14 mouse cellular contexts compared by ENCODE assay signal in the genomic region with DNA sequence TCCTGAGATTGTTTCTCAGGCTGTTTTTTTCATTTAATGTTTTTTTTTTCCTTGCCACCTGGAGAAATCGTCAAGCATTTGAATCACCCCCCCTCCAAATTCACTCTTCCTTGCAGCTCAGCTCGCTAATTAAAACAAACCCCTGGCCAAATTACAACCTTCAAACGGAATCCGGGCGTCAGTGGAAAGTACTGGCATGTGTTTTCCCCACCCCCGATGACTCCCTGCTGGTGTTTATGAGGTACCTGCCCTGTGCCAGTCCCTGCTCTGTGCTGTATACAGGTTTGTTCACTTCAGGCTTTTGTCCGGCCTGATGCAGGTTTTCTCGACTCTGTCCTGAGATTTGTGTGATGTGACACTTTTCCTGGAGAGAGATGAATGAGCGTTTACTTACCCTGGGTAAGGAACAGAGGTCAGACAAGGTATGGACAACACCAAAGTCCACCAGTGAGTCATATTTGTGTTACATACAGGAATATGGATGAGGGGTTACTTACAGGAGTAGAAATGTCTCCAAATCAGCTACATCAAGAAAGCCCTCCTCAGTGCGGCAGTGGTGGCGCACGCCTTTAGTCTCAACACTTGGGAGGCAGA. TPM values are rescaled to one million over a fixed set of nuclear protein-coding genes. Genes with fewer than 3 reads are reported as not detected.
A peak's percentile ranks its signal among the peaks of the same experiment; 100 is the strongest.
DNase-seq lines count a peak whose midpoint lies in the region; ATAC-seq and TF ChIP-seq lines count a peak whose summit lies in the region.
"Had no signal": no experiment of that assay in that cellular context is flagged by ENCODE, and none has a peak within 500 bp of the region (broad histone marks: within the 10 kb centered on the region; RNA-seq: fewer than 3 reads in every experiment).

No protein-coding gene starts in this region.

- H3K4me1 ChIP-seq in forebrain, embryonic 15.5 days, result peaks cover 16% of the 10 kb centered on the region
- H3K4me1 ChIP-seq in limb, embryonic 15.5 days, result peaks cover 55% of the 10 kb centered on the region
- peaks cover 42% of the 10 kb centered on the region for H3K4me1 ChIP-seq in kidney, embryonic 15.5 days
- H3K4me1 ChIP-seq: liver, embryonic 15.5 days had no signal

- H3K9me3 ChIP-seq in forebrain, embryonic 15.5 days, result no peaks in the 10 kb centered on the region
- H3K9me3 ChIP-seq in limb, embryonic 15.5 days, result no peaks in the 10 kb centered on the region
- no peaks in the 10 kb centered on the region for H3K9me3 ChIP-seq in kidney, embryonic 15.5 days (replicated peaks)
- H3K9me3 ChIP-seq: liver, embryonic 15.5 days had no signal

- peak; percentile 20 for DNase-seq in gastrocnemius, postnatal 25 days
- DNase-seq in gastrocnemius, postnatal 4 days (ENCODE audit: low spot score in 2 of 2), result no peak
- peak; percentile 54 for DNase-seq in brain, embryonic 14.5 days (ENCODE audit: low read depth)
- DNase-seq in ovary, postnatal 36 days (ENCODE audit: low spot score), result no peak
- no peak for DNase-seq in liver
- DNase-seq: heart, adult 11 months; heart, postnatal 36 days; kidney, postnatal 14 days; thymus, adult 18-20 months had no signal

- 42% methylated on average over 12 of the region's 12 CpGs for WGBS in forebrain, embryonic 15.5 days
- WGBS in limb, embryonic 15.5 days, result 28% methylated on average over 12 of the region's 12 CpGs
- WGBS in kidney, embryonic 15.5 days, result 40% methylated on average over 12 of the region's 12 CpGs

- H3K36me3 ChIP-seq in forebrain, embryonic 15.5 days, result no peaks in the 10 kb centered on the region
- H3K36me3 ChIP-seq in limb, embryonic 15.5 days, result no peaks in the 10 kb centered on the region
- no peaks in the 10 kb centered on the region for H3K36me3 ChIP-seq in kidney, embryonic 15.5 days
- H3K36me3 ChIP-seq: liver, embryonic 15.5 days had no signal

- H3K27me3 ChIP-seq in forebrain, embryonic 15.5 days, result no peaks in the 10 kb centered on the region
- H3K27me3 ChIP-seq in limb, embryonic 15.5 days, result no peaks in the 10 kb centered on the region
- no peaks in the 10 kb centered on the region for H3K27me3 ChIP-seq in kidney, embryonic 15.5 days
- H3K27me3 ChIP-seq: liver, embryonic 15.5 days had no signal

- TF ChIP-seq CTCF in brain, embryonic 14.5 days (IDR thresholded peaks at IDR 0.05; ENCODE audit: borderline replicate concordance, extremely low read depth, insufficient read depth, insufficient read length), result no peak

- no peak overlapping the region for H3K27ac ChIP-seq in forebrain, embryonic 15.5 days (replicated peaks)
- H3K27ac ChIP-seq in limb, embryonic 15.5 days, result peak overlapping the region; percentile 83
- H3K27ac ChIP-seq in kidney, embryonic 15.5 days, result no peak overlapping the region
- H3K27ac ChIP-seq: liver, embryonic 15.5 days had no signal

- no peak for ATAC-seq in forebrain, embryonic 15.5 days (replicated peaks)
- ATAC-seq in limb, embryonic 15.5 days (ENCODE audit: insufficient number of reproducible peaks, low FRiP score, low TSS enrichment, low read depth), result no peak
- ATAC-seq in kidney, embryonic 15.5 days (replicated peaks; ENCODE audit: low FRiP score), result no peak

- 0 out of 2 replicates have a peak overlapping the region, but pooled peaks have one; percentile 5 for H3K9ac ChIP-seq in forebrain, embryonic 15.5 days (replicated peaks)
- no peak overlapping the region for H3K9ac ChIP-seq in limb, embryonic 15.5 days
- H3K9ac ChIP-seq in kidney, embryonic 15.5 days, result no peak overlapping the region
- H3K9ac ChIP-seq: liver, embryonic 15.5 days had no signal

- H3K4me2 ChIP-seq in forebrain, embryonic 15.5 days (replicated peaks), result 0 out of 2 replicates have a peak overlapping the region, but pooled peaks have one; percentile 10
- H3K4me2 ChIP-seq in limb, embryonic 15.5 days, result no peak overlapping the region
- H3K4me2 ChIP-seq in kidney, embryonic 15.5 days, result no peak overlapping the region
- H3K4me2 ChIP-seq: liver, embryonic 15.5 days had no signal

- no peak overlapping the region for H3K4me3 ChIP-seq in forebrain, embryonic 15.5 days
- H3K4me3 ChIP-seq in limb, embryonic 15.5 days, result no peak overlapping the region
- H3K4me3 ChIP-seq in kidney, embryonic 15.5 days (replicated peaks), result no peak overlapping the region
- H3K4me3 ChIP-seq: liver, embryonic 15.5 days had no signal

- TF ChIP-seq POLR2A in brain, embryonic 14.5 days (IDR thresholded peaks at IDR 0.05; ENCODE audit: borderline replicate concordance, extremely low read depth, insufficient read depth, insufficient read length, poor library complexity, severe bottlenecking), result no peak

RNA-seq across cellular contexts. Expression of gene Ribc2, which starts 35.3 kb away (rescaled TPM):
- total RNA-seq in gastrocnemius, postnatal 25 days (2021), result not detected
- not detected for total RNA-seq in gastrocnemius, postnatal 4 days (2021)
- 0.47 and 0.59 TPM in 2 replicates for polyA plus RNA-seq in brain, embryonic 14.5 days (2012; rRNA removed)
- polyA plus RNA-seq in forebrain, embryonic 15.5 days (2015; fragmentation: Nextera tagmentation; extraction: Ambion mirVana), result 0.59 TPM in 2 replicates
- 0.36 and 0.42 TPM in 2 replicates for polyA plus RNA-seq in limb, embryonic 15.5 days (2015; fragmentation: Nextera tagmentation; extraction: Ambion mirVana)
- 0.53 TPM in 2 replicates for polyA plus RNA-seq in kidney, embryonic 15.5 days (2015; fragmentation: Nextera tagmentation; extraction: Ambion mirVana)
- total RNA-seq: heart, postnatal 36 days had no signal
- polyA plus RNA-seq: liver, embryonic 15.5 days; small intestine, adult 2 months had no signal

RNA-seq across cellular contexts. Expression of gene Smc1b, which starts 35.4 kb away (rescaled TPM):
- not detected for total RNA-seq in gastrocnemius, postnatal 25 days (2021)
- total RNA-seq in gastrocnemius, postnatal 4 days (2021), result under 1 TPM; 0.08 to 0.17 TPM
- 0.04 and 0.14 TPM in 2 replicates for polyA plus RNA-seq in brain, embryonic 14.5 days (2012; rRNA removed)
- 0.13 and 0.15 TPM in 2 replicates for polyA plus RNA-seq in forebrain, embryonic 15.5 days (2015; fragmentation: Nextera tagmentation; extraction: Ambion mirVana)
- polyA plus RNA-seq in limb, embryonic 15.5 days (2015; fragmentation: Nextera tagmentation; extraction: Ambion mirVana), result 0.17 and 0.22 TPM in 2 replicates
- polyA plus RNA-seq in kidney, embryonic 15.5 days (2015; fragmentation: Nextera tagmentation; extraction: Ambion mirVana), result 0.21 and 0.22 TPM in 2 replicates
- total RNA-seq: heart, postnatal 36 days had no signal
- polyA plus RNA-seq: small intestine, adult 2 months had no signal

RNA-seq across cellular contexts. Expression of gene Fbln1, which starts 38.6 kb away (rescaled TPM):
- 1 to 10 TPM; 8.5 to 9.0 TPM for total RNA-seq in gastrocnemius, postnatal 25 days (2021)
- total RNA-seq in gastrocnemius, postnatal 4 days (2021), result 10 to 100 TPM; 41.1 to 42.4 TPM
- polyA plus RNA-seq in brain, embryonic 14.5 days (2012; rRNA removed), result 52.7 and 59.3 TPM in 2 replicates
- 47.0 and 47.4 TPM in 2 replicates for polyA plus RNA-seq in forebrain, embryonic 15.5 days (2015; fragmentation: Nextera tagmentation; extraction: Ambion mirVana)
- polyA plus RNA-seq in limb, embryonic 15.5 days (2015; fragmentation: Nextera tagmentation; extraction: Ambion mirVana), result 258 and 267 TPM in 2 replicates
- polyA plus RNA-seq in kidney, embryonic 15.5 days (2015; fragmentation: Nextera tagmentation; extraction: Ambion mirVana), result 170 and 206 TPM in 2 replicates

Comparison
In these comparisons a context has a peak if more than half of its experiments do, and no peak if none do; other contexts are left out.
1. DNase-seq: peak in gastrocnemius, postnatal 25 days (single experiment) and brain, embryonic 14.5 days (single experiment); none in gastrocnemius, postnatal 4 days (0 of 2), ovary, postnatal 36 days (single experiment) and liver (single experiment).